Mouse (Mus musculus) cerebellum, adult 9-10 months (tissue): Measurements from ENCODE around the gene 1600002K03Rik.
"Not testable (repeated sequence)": the region's sequence is repeated elsewhere in the genome, so short reads cannot be mapped to it uniquely, and the experiment has no call there.

Source experiments
- DNase-seq: peaks from one replicate; pipeline ENCODE4 v3.0.0; 2022

The 1600002K03Rik gene

DNA sequence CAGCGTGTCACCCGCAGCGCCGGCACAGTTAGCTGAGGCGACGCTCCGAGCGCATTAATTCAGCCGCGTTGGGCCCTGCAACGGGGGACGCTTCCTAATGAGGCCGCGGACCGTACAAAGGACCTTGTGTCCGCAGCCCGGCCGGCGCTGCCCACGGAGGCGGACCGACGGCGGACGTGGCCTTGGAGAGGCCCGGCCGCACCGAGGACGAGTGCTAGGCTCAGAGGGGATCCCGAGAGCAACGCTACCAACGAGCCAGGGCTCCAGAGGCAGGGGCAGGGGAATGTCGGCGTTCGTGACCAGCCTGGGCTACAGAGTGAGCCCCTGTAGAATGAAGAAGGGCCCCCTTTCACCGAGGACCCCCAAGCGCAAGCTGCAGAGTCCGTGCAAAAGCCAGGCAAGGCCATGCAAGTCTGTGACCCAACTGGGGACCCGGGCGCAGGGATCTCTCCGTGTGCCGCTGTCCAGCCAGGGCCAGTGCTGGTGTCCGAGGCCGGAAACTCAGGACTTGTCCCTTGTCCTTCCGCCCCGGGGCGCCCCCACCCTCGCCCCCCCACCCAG, 17.8 kb downstream of the 1600002K03Rik start:
- no peak for DNase-seq

DNA sequence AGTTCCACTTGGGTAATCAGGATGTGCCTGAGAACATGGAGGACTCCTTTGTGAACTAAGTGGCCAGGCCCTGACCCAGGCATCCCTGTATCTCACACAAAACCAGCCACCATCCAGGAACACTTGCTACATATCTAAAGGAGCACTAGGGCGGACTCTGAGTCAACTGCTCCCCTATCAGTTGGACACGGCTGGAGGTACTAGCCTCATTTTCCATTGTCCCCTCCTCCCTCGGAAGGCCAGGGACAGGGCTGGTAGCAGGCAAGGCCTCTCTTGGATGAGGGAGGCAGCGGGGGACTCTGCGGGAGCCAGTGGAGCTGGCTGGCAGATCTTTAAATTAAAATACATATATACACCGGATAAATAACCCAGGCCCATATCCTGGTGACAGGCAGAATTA, 21.2 kb downstream of the 1600002K03Rik start:
- DNase-seq: no peak

DNA sequence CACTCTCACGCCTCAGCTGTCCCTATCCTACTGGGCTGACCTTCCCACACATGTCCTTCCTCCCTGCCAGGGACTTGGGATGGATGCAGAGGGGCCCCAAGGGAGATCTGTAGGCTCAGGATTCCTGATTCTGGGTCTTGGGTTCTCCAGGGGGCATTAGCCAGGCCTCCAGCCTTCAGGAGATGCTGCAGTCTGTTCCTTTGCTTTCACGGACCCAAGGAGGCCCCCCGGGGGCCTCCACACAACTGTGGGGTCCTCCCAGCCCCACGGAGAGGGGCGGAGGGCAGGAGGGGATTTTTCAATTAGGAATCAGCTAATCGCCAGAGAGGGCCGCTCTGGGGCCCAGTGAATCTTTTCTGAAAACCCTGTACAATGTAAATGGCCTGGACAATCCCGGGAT, 21.7 kb downstream of the 1600002K03Rik start:
- no peak for DNase-seq

DNA sequence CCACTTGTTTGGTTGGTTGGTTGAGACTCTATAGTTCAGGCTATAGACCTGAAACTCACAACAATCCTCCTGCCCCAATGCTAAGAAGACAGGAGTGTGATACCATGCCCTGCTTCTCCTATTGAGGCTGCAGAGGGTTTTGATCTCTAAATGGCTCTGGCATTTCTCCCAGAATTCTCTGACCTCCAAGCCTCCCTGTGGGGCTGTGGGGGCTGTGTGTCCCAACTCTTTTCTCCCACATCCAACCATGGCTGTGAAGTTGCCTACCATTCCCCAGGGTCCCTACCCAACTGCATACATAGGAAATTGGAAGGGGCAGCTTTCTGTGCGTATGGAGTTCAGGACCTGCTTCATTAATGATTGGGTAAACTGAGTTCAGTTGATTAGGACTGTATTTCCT, 23.4 kb downstream of the 1600002K03Rik start:
- no peak for DNase-seq

DNA sequence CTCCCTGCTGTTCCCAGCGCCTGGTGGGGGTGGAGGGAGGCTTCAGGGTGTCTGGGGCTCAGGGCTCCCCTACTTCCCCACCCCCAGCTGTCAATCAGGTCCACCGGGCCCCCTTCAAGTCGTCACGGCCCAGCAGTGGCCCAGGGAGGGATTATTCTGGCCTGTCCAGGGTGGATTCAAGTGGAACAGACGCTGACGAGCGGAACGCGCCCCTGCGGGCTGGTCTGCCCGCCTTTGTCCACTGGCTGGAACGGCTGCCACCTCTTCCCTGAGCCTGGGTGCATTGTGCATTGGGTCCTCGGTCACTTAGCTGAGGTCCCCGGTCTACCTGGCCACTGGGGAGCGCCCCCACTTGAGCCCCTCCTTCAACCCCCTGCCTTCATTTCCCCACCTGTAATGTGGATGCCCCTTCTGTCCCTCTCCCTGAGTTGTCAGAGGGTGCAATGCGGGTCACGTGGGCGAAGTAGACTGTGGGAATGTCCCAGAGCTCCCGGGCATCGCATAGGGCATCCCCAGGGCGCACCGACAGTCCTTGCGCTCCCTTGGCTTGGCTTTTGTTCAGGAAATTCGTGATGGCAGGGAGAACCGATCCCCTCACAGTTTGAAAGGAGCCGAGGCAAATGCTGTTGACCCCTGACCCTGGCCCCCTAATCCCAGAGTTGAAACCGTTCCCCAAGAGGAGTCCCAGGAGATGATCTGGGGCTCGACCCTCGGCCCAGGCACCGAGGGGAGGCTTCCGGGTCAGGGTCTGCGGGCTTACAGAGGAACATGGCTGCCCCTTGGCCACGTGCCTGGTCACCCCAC, 24.2 kb downstream of the 1600002K03Rik start:
- no peak for DNase-seq

DNA sequence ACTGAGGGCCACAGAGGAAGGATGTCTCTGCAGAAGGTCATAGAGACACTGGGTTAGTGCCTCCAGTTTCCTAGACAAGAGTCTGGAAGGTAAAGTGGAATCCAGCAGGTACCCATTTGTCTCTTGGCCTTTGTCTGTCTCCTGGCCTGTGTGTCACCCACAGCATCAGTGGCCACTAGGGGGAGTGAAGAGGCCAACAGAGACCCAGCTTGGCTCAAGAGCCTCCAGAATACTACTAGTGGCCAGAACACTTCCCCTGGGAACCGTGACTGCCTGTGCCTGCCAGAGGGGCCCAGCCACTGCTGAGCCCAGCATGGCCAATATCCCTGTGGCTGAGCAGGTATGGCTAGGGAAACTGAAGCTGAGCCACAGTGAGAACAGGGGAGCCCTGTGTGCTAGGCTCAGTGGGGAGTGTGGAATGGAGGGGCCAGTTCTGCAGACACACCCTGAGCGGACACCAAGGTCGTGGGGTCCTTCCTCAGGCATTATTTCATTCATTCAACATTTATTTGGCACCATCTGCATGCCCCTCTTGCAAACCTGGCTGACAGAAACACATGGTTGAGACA, 26.8 kb downstream of the 1600002K03Rik start:
- peak; percentile 93 for DNase-seq

DNA sequence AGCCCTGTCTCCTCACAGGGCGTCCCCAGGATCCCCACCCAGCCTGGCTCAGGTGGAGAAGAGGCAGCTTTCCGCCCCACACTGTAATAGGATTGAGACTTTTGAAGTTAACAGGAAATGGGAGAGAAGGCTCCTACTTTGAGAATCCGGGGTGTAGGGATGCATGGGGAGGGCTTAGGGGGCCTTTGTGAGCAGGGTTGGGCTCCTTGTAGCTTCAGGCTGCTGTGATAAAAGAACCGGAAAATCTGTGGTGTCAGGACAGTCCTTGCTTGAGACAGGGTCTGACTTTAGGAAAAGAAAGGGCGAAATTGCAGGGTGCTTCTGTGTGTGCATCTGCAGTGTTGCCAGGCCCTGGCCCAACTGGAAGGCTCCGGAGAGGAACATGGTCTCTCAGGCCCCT, 27.7 kb downstream of the 1600002K03Rik start:
- no peak for DNase-seq

DNA sequence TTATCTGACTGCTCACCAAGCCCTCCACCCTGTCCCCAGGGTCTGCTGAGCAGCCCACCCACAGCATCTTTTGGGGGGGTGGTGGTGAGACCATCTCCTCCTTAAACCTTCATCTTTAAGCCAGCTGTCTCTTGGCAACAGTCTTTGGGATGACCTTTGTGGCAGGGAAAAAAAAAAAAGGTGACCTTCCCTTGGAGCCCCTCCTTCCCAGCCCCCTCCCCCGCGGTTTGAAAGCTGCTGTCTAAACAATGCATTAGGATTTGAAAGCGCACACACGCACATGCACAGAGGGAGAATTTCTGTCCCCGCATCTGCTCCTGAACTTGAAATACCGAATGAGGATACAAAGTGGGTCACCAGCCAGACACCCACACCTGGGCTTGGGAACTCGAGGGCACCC, 31.3 kb downstream of the 1600002K03Rik start:
- DNase-seq: no peak

DNA sequence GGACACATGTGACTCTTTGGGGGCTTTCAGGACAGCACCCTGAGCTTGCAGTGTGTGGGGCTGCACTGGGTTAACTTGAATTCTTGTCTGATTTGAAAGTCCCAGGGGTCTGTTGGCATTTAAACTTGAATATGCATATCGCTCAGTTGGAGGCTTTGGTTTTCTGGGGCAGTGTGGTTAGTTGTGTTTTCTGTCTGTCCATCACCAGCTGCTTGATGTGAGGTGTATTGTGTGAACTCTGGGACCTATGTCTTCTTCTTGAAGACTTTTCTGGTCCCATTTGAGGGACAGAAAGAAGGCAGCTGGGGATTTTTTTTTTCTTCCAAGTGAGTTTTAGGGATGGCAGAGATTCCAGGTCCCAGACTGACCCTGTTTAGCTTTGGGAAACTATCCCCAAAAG, 34.5 kb downstream of the 1600002K03Rik start:
- DNase-seq: no peak

DNA sequence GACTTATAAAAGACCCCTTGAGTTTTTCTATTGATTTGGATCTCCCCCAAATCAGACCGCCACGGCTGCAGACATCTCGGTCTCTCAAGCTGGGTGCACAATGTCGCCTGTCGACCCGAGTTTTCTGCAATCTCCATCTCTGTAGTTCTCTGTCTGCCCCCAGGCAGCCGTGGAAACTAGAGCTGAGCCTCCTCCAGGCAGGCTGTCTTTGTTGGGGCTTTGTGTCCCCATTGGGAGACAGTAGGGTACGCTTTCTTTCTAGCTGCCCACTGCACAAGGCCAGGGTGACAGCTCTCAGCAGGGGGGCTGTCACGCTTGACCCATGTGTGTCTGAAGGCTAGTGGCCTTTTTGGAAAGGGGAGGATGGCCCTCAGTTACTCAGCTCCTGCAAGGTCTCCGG, 34.9 kb downstream of the 1600002K03Rik start:
- DNase-seq: no peak

DNA sequence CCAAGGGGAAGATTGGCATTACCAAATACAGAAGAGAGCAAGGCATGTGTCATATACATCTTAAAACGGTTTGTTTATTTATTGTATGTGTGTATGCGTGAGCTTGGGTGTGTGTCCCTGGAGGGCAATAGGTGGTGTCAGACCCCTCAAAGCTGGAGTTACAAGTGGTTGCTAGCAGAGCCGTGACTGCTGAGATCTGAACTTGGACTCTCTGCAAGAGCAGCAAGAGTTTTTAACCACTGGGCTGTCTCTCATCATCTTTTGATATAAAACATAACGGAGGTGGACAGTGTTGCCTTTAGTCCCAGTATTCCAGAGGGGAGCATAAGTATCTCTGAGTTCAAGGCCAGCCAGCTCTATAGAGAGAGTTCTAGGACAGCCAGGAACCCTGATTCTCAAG, 35.5 kb downstream of the 1600002K03Rik start:
- DNase-seq: no peak

DNA sequence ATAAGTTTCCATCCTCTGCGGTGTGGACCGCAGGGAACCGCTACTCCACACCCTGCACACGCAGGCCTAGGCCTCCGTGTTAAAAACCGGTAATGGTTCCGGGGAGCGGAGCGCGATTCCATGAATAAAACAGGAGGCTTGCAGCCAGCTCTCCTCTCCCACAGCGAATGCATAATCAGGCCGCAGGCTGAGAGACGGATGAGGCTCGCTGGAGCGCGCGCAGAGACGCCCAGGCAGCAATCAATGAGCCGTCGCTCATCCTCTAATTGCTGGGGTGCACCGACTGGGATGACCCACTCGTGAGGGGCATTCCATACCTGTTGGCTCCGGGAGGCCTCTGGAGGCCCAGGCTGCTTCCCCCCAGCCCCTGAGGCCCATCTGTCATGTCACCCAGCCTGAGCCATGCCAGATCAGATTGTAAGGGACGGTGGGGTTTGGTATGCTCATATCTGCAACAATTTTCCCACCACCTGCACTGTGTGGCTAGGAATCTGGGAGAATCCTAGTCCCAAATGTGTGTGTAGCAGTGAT, 36.2 kb downstream of the 1600002K03Rik start:
- DNase-seq: no peak

DNA sequence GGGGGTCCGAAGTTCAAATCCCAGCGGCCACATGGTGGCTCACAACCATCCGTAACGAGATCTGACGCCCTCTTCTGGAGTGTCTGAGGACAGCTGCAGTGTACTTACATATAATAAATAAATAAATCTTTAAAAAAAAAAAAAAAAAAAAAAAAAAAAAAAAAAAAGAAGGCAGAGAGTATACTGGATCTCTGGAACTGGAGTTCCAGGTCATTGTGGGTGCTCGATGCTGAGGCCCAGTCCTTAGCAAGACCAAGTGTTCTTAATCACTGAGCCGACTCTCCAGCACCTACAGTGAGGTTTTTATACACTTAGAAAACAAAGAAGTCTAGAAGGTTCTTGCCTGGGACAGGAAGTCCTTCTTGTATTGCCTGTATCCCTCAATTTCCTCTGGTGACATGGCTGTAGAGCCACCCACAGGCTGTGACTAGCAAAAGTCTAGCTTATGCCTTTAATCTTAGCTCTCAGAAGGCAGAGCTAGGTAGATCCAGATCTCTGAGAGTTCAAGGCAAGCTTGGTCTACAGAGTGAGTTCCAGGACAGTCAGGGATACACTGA, 38.9 kb downstream of the 1600002K03Rik start:
- DNase-seq: not testable (repeated sequence)

DNA sequence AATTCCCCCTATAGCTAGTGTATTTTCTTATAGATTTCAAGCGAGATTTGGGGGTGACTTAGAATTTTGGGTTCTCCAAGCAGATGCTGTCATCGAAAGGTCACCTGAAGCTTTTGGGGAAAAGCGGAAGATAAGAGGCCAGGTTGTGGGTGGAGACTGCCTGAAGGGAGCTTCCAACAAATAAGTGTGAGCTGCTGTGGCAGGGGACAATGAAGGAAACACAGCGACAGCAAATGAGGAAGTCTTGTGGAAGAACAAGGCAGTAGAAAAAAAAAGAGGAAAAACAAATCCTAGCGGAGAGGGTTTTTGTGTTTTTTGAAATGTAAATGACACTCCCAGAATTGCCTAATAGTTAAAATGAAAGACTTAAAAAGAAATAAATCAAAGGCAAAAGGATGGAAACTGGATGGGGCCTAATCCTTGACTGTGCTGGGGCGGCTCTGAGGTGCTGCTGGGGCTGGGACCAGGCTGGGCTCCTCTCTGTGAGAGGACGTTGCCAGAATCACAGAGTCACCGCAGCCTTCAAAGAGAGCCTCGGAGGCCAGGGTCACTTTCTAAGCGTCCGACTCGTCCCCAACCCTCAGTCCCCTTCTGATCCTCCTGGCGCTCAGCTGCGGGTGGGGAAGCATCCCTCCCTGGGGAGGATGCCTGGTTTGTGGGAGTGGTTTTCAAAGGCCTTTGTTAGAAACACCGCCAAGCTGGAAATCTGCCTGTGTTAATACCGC, 42.5 kb downstream of the 1600002K03Rik start:
- no peak for DNase-seq

DNA sequence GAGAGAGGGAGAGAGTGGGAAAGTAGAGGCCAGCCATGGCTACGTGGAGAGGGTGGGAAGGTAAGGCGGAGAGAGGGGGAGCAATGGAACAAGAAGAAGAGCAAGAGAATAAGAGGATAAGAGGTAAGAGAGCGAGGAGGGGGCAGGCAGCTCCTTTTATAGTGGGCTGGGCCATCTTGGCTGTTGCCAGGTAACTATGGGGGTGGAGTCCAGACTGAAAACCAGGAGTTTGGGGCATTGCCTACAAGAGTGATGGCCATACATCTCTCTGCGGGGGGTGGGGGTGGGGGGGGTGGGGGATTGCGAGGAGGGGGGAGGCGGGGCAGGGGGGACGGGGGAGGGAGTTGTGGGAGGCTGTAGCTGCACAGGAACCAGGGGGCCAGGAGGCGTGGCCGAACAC, 47.9 kb downstream of the 1600002K03Rik start:
- DNase-seq: no peak

DNA sequence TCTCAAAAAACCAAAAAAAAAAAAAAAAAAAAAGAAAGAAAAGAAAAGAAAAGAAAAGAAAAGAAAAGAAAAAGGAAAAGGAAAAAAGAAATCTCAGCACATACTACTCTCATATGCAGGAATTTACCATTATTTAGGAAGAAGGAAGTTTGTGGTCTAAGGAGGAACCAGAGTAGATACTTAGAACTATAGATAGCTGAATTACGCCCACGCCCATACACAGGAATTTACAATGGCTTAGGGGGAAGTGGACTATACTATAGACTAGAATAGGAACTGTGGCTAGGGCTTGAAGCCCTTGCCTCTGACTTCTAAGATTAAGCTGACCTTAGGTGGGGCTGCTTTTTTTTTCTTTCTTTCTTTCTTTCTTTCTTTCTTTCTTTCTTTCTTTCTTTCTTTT, 50.4 kb downstream of the 1600002K03Rik start:
- not testable (repeated sequence) for DNase-seq
